Mouse (Mus musculus) heart, adult 10 weeks (tissue): ENCODE measurements around the gene Bscl2. TPM values are rescaled to one million over a fixed set of nuclear protein-coding genes. Genes with fewer than 3 reads are reported as not detected.

ENCODE experiments used
- polyA plus RNA-seq: library from polyadenylated mRNA; stranded (reverse); fragments of 350-450 nt; fragmentation: Illumina TruSeq; extraction: RNeasy Lipid Tissue Mini Kit (QIAGEN cat#74804); gene quantifications from one replicate; pipeline ENCODE4 v1.2.3, GENCODE M21; 2014; ENCODE audit warnings: low read depth, low replicate concordance

The Bscl2 gene
- 28.4 TPM for polyA plus RNA-seq

GRCm38 (mm10) chr19:8837251-8837791 lies at the start of gene Bscl2:
Gene Bscl2 (plus strand): TSS chr19:8837467.

GRCm38 (mm10) chr19:8798264-8798946 lies 38.9 kb upstream of the Bscl2 start, which contains the start of gene Polr2g:
Gene Polr2g (minus strand): TSS chr19:8798577.

DNA sequence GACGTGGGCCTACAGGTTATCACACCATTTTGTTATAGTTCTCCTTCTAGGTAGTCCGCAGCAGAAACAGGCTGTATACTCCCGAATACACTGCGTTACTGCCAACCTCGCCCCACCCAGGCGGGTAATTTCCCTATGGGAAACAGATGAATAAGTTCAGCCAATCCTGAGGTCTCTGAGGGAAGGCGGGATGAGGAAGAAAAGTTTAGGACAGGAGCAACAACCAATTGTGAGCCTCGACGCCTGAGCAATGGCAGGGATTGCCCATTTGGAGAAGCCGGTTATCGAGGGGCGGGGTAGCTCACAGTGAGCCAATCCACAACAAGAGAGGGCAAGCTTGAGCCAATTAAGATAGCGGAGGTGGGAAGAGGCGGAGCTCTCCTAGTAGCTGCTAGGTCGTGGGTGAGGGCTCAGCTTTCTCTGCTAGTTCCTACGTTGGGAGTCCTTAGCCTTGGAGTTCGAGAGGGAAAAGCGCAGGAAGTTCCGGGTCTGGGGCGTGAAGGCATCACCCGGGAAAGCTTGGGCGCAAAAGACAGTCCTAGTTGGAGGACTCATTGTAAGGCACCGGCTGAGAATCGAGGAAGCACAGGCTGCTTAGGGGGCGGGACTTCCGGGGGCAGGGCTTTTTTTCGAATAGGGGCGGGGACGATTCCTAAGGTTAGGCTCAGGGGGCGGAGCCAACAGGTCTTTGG lies 35.0 kb upstream of the Bscl2 start, which contains the start of gene Zbtb3:
Gene Zbtb3 (plus strand): TSS at position 426 of the 692 bp plus-strand sequence.

DNA sequence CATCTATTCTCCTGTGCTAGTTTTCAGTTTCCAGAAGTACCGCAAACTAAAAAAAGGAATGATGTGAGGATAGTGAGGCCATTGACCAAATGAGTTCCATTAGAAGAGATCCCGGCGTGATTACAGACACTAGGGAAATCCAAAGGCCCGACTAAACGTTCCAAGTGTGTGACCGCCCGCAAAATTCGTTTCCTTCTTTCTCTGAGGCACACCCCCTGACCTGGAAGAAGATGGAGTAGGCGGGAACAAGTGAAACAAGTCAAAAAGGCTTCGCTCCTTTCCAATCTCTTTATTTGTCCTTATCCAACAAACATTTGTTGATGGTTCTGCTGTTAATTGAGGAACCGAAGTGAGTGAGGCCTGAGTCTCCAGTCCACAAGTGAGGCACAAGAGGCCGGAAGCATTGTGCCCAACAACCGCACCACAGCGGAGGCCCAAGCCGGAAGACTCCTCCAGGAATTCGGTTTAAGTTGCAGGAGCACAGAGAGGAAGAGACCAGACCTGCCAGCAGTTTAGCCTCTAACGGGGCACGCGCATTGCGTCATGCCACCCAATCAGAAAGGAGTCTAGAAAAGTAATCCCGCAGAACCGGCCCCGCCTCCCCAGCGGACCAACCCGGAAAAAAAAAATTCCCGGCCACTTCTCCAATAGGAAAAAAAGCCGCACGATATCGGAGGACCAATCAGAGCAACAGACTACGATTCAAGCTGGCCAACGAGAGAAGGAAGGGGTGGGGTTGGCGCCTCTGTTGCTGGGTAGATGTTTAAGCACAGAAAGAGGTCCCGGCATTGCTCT lies 18.3 kb upstream of the Bscl2 start, which contains the start of gene Ttc9c:
Gene Ttc9c (minus strand): TSS at position 533 of the 795 bp plus-strand sequence.

DNA sequence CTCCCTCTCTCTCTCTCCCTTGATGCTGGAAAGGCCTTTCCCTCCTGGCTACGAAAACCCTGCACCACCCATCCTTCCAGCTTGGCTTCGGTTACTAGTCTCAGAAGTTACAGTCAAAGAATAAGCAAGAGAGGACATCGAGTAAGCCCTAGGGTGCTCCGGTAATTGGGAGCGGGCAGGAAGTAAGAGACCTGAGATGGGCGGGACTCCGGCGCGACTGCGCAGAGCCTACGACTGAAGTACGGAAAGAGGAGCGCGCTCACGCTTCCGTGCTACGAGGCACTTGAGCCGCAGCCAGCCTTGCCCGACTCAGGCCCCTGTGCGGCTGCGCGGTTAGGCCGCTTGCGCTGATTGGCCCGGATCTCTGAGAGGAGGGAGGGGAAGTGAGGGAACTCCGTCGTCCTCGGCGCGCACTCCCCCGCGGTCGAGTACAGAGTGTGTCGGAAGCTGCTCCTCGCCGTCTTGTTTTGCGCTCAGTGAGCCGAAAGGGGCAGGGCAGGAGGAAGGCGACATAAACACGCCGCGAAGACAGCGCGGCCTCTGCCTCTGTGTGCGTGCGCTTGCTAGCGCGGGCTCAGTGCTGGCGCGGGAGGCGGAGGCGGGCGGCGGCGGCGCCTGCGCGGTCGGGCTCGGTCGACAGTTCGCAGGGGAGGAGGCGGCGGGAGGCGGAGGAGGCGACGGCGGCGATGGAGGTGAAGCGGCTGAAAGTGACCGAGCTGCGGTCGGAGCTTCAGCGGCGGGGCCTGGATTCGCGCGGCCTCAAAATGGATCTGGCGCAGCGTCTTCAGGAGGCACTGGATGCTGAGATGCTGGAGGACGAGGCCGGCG lies 17.5 kb upstream of the Bscl2 start, which contains the start of gene Hnrnpul2:
Gene Hnrnpul2 (plus strand): TSS at position 415 of the 828 bp plus-strand sequence.

DNA sequence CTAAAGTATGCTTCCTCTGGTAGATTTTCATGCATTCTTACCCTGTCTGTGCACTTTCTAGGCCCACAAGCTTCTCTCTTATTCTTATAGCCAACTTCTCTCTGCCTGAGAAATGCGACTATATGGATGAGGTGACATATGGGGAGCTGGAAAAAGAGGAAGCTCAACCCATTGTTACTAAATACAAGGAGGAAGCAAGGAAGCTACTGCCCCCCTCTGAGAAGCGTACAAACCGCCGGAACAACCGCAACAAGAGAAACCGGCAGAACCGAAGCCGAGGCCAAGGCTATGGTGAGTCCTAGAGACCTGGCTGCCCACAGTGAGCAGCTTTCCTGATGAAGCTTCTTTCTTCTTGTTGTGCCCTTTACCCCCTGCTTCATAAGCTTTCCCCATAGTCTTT lies 7.6 kb upstream of the Bscl2 start, which contains the start of gene AC129217.1:
Gene AC129217.1 (plus strand): TSS at position 114 of the 400 bp plus-strand sequence.

DNA sequence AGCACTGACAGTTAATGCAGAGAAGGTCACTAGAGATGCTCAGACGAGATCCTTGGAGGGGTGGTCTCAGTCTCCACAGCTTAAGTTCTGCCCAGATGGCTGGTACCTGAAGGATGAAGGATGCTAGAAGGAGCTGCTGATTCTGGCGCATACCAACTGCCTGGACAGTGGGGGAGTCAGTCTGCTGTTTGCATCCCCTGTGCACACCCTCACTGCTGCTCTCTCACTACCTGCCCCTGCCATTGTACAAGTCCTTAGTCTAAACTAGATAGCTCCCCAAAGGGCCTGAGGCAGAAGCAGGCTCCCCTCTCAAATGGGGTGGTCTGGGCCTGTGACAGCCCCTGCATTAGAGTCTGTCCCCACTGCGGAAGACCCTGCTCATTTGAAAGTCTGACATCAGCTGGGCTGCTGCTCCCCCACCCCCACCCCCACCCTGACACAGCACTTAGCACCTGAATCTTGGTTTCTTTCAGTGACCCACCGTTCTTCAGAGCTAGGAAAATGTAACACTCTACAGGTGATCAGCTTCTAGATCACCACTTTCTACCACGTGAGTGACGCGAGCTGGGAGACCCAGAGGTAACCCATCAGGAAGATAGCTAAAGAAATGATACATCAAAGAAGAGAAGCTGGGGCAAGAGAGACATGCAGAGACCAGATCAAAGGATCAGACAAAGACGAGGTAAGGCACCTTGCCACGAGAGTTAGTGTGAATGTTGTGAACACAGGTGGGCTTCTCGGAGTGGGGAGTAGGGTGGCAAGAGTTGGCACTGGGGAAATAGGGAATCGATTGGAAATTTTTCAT lies 2.0 kb downstream of the Bscl2 start, which contains the start of gene Gng3:
Gene Gng3 (minus strand): TSS at position 92 of the 805 bp plus-strand sequence.

DNA sequence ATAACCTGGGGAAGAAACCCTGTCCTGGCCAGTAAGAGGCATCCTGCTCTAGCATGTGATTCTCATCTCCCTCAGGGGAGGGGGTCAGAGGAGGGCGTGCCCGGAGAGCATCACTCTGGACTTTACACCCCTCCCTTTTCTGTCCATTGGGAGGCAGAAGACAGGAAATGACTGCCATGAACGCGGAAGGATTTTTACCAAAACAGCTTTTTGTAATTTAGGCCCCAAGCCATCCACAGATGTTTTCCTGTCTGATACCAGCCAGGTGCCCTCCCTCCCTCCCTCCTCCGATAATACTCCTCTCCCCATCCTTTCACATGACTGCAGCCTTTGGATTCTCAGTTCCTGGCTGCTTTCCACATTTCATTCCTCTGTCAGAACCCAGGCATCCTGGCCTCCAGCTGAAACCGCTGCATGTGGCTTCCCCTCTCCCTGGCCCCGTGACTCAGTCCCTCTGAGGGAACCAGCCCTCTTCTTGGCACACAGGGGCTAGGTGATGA lies 13.2 kb downstream of the Bscl2 start, which contains the start of gene Lrrn4cl:
Gene Lrrn4cl (plus strand): TSS at position 367 of the 500 bp plus-strand sequence.

GRCm38 (mm10) chr19:8871267-8872186 lies 34.3 kb downstream of the Bscl2 start, which contains the start of gene Ubxn1:
Gene Ubxn1 (plus strand): TSS chr19:8871496.

DNA sequence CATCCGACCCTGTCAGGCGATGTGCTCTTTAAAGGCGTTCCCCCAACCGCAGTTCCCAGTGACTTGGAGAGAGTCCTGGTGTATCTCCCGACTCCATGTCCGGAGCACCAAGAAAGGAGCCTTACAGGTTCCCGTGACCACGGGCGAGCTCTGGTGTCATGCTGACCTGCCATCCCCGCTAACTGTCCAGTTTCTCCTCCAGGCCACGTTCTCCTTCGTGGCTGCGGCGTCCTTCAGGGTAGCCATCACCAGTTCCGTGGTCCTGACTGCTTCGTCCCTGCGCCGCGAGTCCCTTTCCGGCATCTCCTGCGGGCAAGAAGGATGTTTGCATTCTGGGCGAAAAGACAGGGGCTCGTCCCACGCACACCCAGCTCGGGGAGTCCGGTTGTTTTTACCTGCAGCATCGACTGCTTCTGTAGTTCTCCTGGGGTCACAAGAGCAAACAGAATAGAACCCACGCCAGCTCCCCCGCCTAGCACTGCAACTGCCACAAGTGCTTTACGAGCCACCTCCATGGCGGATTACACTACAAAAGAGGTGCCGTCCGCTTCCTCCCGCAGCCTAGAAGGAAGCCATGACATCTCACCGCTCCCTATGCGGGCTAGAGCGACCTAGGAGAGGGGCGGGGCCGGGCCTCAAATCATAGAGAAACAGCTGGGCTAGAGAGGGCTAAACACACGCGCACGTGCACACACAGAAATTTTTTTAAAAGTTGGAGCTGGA lies 43.2 kb downstream of the Bscl2 start, which contains the start of gene Uqcc3:
Gene Uqcc3 (minus strand): TSS at position 613 of the 723 bp plus-strand sequence.

GRCm38 (mm10) chr19:8883616-8884015 lies 46.3 kb downstream of the Bscl2 start, which contains the start of the genes Lbhd1 and Gm49403:
Gene Lbhd1 (plus strand): TSS chr19:8883732.
Gene Gm49403 (plus strand): TSS chr19:8883930.

DNA sequence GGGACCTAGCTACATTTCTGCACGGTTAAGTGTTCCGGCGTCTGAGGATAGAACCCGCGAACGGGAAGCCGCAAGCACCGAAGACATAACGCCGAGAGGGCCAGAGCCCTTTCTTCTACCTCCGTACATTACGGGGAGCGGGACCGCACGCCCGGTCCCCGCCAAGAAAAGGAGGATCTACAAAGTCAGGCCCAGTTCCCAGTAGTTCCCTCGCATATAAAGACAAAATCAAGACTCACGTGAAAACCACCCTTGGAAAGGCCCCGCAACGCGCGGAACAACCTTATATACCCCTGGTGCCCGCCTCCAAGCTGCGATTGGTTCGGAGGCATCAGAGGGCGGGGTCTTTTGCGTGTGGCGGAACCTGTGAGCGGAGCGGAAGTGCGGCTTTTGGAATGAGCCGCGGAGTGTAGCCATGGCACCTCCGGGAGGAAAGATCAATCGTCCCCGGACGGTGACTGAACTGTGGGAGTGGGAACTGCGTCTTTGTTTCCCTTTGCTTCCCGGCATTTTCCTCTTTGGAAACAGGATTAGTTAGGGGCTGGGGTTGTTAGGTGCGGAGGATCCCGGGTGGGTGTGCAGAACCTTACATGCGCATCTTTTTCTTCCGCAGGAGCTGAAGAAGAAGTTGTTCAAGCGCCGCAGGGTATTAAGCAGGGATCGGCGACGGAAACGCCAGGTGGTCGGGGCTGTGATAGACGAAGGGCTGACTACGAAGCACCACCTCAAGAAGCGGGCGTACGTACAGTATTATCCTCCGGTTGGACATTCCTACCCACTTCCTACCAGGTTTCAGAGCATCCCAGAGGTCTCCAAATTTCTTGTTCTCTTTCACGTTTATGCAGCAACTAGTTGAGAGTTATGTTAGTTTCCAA lies 51.5 kb downstream of the Bscl2 start, which contains the start of the genes 1810009A15Rik and Gm49416:
Gene 1810009A15Rik (plus strand): TSS at position 343 of the 875 bp plus-strand sequence.
Gene Gm49416 (plus strand): TSS at position 416 of the 875 bp plus-strand sequence.

DNA sequence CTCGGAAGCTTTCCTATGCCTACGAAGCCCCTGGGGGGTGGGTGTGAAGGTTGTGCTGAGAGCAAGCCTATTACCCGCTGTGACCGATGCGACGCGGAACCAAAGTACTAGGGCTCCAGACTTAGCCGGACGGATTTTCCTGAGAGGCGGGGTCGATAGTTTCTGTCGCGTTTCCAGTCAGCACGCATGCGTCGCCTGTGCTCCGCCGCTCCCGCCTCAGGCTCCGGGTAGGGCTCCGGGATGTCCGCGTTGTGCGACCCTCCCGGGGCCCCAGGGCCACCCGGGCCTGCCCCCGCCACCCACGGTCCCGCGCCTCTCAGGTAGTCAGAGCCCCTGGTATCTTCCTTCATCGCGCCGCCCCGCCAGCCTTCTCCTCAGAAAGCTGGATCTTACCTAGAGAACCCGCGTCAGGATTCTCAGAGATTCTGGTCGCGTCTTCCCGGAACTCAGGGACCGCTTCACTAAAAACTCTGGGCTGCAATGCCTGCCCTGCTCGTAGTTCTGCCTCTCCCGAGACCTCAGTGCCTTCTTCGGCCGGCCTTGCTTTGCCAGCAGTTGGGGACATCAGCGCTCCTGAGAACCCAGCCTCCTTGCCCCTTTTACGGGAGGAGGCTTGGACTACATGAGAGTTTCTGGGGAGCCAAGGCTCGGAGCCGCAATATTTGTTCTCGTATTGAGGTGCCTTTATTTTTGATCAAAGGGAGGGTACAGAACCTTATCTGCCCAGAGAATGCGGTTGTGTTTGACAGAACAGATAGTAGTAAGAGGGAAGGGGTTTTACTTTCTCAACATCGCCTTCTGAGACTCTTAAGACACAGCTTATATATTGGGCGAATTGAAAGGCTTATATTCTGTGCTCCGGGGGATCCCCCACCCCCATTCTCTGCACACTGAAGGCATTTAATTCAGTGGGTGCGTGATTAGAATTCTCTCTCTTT lies 55.8 kb downstream of the Bscl2 start, which contains the start of gene Ints5:
Gene Ints5 (plus strand): TSS at position 177 of the 938 bp plus-strand sequence.

DNA sequence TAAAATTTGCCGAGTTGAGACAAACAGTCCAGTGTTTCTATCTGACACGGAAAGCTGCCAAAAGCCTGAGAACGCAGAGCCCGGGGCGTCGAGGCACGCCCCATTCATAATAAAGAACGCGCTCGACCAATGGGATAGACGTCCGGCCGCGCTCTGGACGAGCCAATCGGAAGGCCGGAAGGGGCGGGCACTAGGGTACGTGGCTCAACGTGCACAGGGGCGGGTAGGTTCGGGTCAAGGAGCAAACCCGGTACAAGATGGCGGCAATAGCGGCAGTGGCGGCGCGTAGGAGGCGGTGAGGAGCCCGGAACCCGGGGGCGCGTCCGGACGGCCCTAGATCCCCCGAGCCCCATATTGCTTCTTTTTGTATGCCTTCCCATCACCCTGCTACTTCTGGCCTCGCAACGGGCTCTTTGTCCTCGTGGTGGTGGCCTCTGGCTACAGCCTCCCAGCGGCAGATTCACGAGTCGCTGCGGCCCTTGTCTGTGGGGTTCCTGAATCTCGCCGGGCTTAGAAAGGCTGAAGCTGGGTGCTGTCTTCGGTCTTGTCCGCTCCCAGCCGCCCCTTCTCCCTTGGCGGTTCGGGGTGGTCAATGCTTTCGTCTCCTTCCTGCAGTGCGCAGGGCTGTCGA lies 60.7 kb downstream of the Bscl2 start, which contains the start of gene Ganab:
Gene Ganab (plus strand): TSS at position 207 of the 631 bp plus-strand sequence.

